ENCODE assay signal across 8 mouse cellular contexts in the genomic region with DNA sequence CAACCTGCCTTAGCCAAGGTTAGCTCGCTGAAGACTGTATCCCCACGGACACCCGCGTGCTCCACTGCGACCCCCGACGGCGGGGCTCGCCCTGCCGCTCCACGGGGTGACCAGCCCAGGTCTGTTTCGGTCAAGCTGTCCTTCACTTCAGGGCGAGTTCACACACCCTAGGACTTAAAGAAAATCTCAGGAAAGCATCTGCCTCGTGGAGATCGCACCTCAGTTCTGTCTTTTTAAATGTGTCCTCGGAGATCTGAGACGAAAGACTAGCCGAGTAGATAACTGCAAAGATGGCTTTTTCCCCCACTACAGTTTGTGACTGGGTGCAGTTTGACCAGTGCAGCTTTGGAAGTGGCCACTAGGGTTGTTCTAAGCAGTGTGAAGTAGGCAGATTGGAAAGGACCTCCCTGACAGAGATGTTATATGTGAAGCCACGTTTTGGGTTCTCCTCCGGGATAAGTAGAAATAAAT. TPM values are rescaled to one million over a fixed set of nuclear protein-coding genes. Genes with fewer than 3 reads are reported as not detected.
DNase-seq lines count a peak whose midpoint lies in the region; ATAC-seq and TF ChIP-seq lines count a peak whose summit lies in the region.

No protein-coding gene starts in this region.

- peak overlapping the region; percentile 85 for H3K4me3 ChIP-seq in E14TG2a.4 (replicated peaks; ENCODE audit: low read length)
- H3K4me3 ChIP-seq in brown adipose tissue, adult 24 weeks (ENCODE audit: insufficient read depth, low read depth, low read length) = peak overlapping the region; percentile 81
- H3K4me3 ChIP-seq in forebrain, embryonic 14.5 days (ENCODE audit: low read depth, low read length) = peak overlapping the region; percentile 66
- H3K4me3 ChIP-seq in liver, embryonic 14.5 days (ENCODE audit: insufficient read depth in 1 of 2, low read depth in 2 of 2, low read length in 2 of 2) = peak overlapping the region; percentile 63 to 70
- peak overlapping the region; percentile 77 for H3K4me3 ChIP-seq in stomach, embryonic 15.5 days (replicated peaks)

- peak; percentile 41 for TF ChIP-seq CTCF in E14TG2a.4 (conservative IDR thresholded peaks at IDR 0.05; ENCODE audit: low read length)
- TF ChIP-seq CTCF in liver, embryonic 14.5 days (IDR thresholded peaks at IDR 0.05; ENCODE audit: low read depth) = peak; percentile 56

- H3K27me3 ChIP-seq in E14TG2a.4 (ENCODE audit: insufficient read depth, low read length) = peaks cover 3% of the 10 kb centered on the region; the same call in 1 of the 2 replicates
- H3K27me3 ChIP-seq in forebrain, embryonic 14.5 days (replicated peaks; ENCODE audit: control insufficient read depth, insufficient read depth, low read length) = no peaks in the 10 kb centered on the region
- no peaks in the 10 kb centered on the region for H3K27me3 ChIP-seq in liver, embryonic 14.5 days (ENCODE audit: control insufficient read depth, insufficient read depth, low read length)
- H3K27me3 ChIP-seq in stomach, embryonic 15.5 days (replicated peaks) = no peaks in the 10 kb centered on the region

- peak overlapping the region; percentile 75 for H3K9ac ChIP-seq in forebrain, embryonic 14.5 days (ENCODE audit: low read length)
- peak overlapping the region; percentile 60 for H3K9ac ChIP-seq in liver, embryonic 14.5 days (replicated peaks)
- H3K9ac ChIP-seq in stomach, embryonic 15.5 days = peak overlapping the region; percentile 65; the same call in 1 of the 2 replicates

- 0 out of 2 replicates have a peak overlapping the region, but pooled peaks have one; percentile 6 for H3K27ac ChIP-seq in brown adipose tissue, adult 24 weeks (replicated peaks; ENCODE audit: low read depth, low read length)
- H3K27ac ChIP-seq in forebrain, embryonic 14.5 days (ENCODE audit: low read depth, low read length) = 0 out of 2 replicates have a peak overlapping the region, but pooled peaks have one; percentile 48
- H3K27ac ChIP-seq in liver, embryonic 14.5 days = no peak overlapping the region
- no peak overlapping the region; the same call in 1 of the 2 replicates for H3K27ac ChIP-seq in stomach, embryonic 15.5 days

- H3K36me3 ChIP-seq in E14TG2a.4 (ENCODE audit: insufficient read depth, low read length) = no peaks in the 10 kb centered on the region
- H3K36me3 ChIP-seq in forebrain, embryonic 14.5 days (ENCODE audit: control insufficient read depth, insufficient read depth, low read length) = no peaks in the 10 kb centered on the region
- H3K36me3 ChIP-seq in liver, embryonic 14.5 days (replicated peaks; ENCODE audit: control insufficient read depth, insufficient read depth, low read depth) = no peaks in the 10 kb centered on the region
- no peaks in the 10 kb centered on the region for H3K36me3 ChIP-seq in stomach, embryonic 15.5 days

- H3K4me1 ChIP-seq in E14TG2a.4 (replicated peaks; ENCODE audit: low read depth, low read length) = peaks cover 12% of the 10 kb centered on the region
- peaks cover 4% of the 10 kb centered on the region; the same call in 1 of the 2 replicates for H3K4me1 ChIP-seq in brown adipose tissue, adult 24 weeks (ENCODE audit: control insufficient read depth, insufficient read depth, insufficient read length, low read length)
- H3K4me1 ChIP-seq in forebrain, embryonic 14.5 days (ENCODE audit: control insufficient read depth, insufficient read depth, low read length) = peaks cover 5% of the 10 kb centered on the region
- peaks cover 0 to 9% of the 10 kb centered on the region in 2 experiments; a peak in 2 of 4 replicates for H3K4me1 ChIP-seq in liver, embryonic 14.5 days (replicated peaks; ENCODE audit: control insufficient read depth in 2 of 2, insufficient read depth in 2 of 2, low read length in 1 of 2)
- peaks cover 4% of the 10 kb centered on the region; the same call in 1 of the 2 replicates for H3K4me1 ChIP-seq in stomach, embryonic 15.5 days

- 2% methylated on average over 20 of the region's 20 CpGs for WGBS in forebrain, embryonic 14.5 days
- whole genome bisulfite sequencing in liver, embryonic 14.5 days (ENCODE audit: insufficient replicate concordance) = 2% methylated on average over 20 of the region's 20 CpGs
- WGBS in stomach, embryonic 15.5 days = 2% methylated on average over 20 of the region's 20 CpGs

- peak; percentile 70 for DNase-seq in forebrain, embryonic 14.5 days (ENCODE audit: low spot score)
- peak; percentile 70 to 77 for DNase-seq in heart, postnatal 10 days
- peak; percentile 72 to 75 for DNase-seq in kidney, postnatal 36 days
- peak; percentile 31 to 47 (median 38) for DNase-seq in liver, embryonic 14.5 days (ENCODE audit: low read depth in 3 of 3, low spot score in 3 of 3)
- peak; percentile 56 to 59 for DNase-seq in natural killer cell, adult 2 months (ENCODE audit: low spot score in 2 of 2)

- H3K4me2 ChIP-seq in forebrain, embryonic 14.5 days (ENCODE audit: low read length) = peak overlapping the region; percentile 78
- H3K4me2 ChIP-seq in liver, embryonic 14.5 days (ENCODE audit: low read depth) = peak overlapping the region; percentile 82
- H3K4me2 ChIP-seq in stomach, embryonic 15.5 days = peak overlapping the region; percentile 90

- no peaks in the 10 kb centered on the region for H3K9me3 ChIP-seq in E14TG2a.4 (ENCODE audit: low read length)
- H3K9me3 ChIP-seq in forebrain, embryonic 14.5 days (replicated peaks; ENCODE audit: control insufficient read depth, low read length) = no peaks in the 10 kb centered on the region
- H3K9me3 ChIP-seq in liver, embryonic 14.5 days (ENCODE audit: control insufficient read depth, low read length) = no peaks in the 10 kb centered on the region
- no peaks in the 10 kb centered on the region for H3K9me3 ChIP-seq in stomach, embryonic 15.5 days

- no peak for TF ChIP-seq EP300 in liver, embryonic 14.5 days (IDR thresholded peaks at IDR 0.05; ENCODE audit: low read depth)

- intact Hi-C loops in heart, postnatal 10 days (cut with DNase I) = loop anchor here (10.0 kb wide), 1 partner anchor 224 kb away; no protein-coding TSS in a partner anchor

- peak; percentile 35; the same call in 1 of the 2 replicates for ATAC-seq in forebrain, embryonic 14.5 days
- ATAC-seq in liver, embryonic 14.5 days (ENCODE audit: insufficient read depth) = peak; percentile 50
- peak; percentile 53 for ATAC-seq in stomach, embryonic 15.5 days (ENCODE audit: insufficient read depth, low FRiP score, low read depth)

RNA-seq across cellular contexts. Expression of gene Prkn, which starts 0.6 kb away (rescaled TPM):
- polyA plus RNA-seq in brown adipose tissue, adult 24 weeks (2012; ENCODE audit: insufficient read depth, insufficient read length, missing spikeins) = 6.3 and 7.2 TPM in 2 replicates
- 1.6 and 2.0 TPM in 2 replicates for polyA plus RNA-seq in forebrain, embryonic 14.5 days (2014; fragmentation: Nextera tagmentation; extraction: Ambion mirVana)
- 10 to 100 TPM in 1 of 2 experiments, 1 to 10 TPM in 1; 9.1 to 11.0 TPM for total RNA-seq in heart, postnatal 10 days (2021)
- 0.17 and 0.19 TPM in 2 replicates for polyA plus RNA-seq in liver, embryonic 14.5 days (2012; rRNA removed)
- 0.30 and 0.61 TPM in 2 replicates for polyA plus RNA-seq in liver, embryonic 14.5 days (2014; fragmentation: Nextera tagmentation; extraction: Ambion mirVana)
- polyA plus RNA-seq in stomach, embryonic 15.5 days (2015; fragmentation: Nextera tagmentation; extraction: Ambion mirVana) = 2.0 and 2.3 TPM in 2 replicates

RNA-seq across cellular contexts. Expression of gene Pacrg, which starts 0.7 kb away (rescaled TPM):
- polyA plus RNA-seq in brown adipose tissue, adult 24 weeks (2012; ENCODE audit: insufficient read depth, insufficient read length, missing spikeins) = 1.6 TPM in 1 of 2 replicates, not detected in the other
- polyA plus RNA-seq in forebrain, embryonic 14.5 days (2014; fragmentation: Nextera tagmentation; extraction: Ambion mirVana) = 7.8 and 10.1 TPM in 2 replicates
- total RNA-seq in heart, postnatal 10 days (2021) = 1 to 10 TPM in 1 of 2 experiments, under 1 TPM in 1; 0.60 to 1.5 TPM
- polyA plus RNA-seq in liver, embryonic 14.5 days (2012; rRNA removed) = 0.04 TPM in 1 of 2 replicates, not detected in the other
- polyA plus RNA-seq in liver, embryonic 14.5 days (2014; fragmentation: Nextera tagmentation; extraction: Ambion mirVana) = not detected in 2 replicates
- 1.0 and 2.0 TPM in 2 replicates for polyA plus RNA-seq in stomach, embryonic 15.5 days (2015; fragmentation: Nextera tagmentation; extraction: Ambion mirVana)

Comparison
In these comparisons a context has a peak if more than half of its experiments do, and no peak if none do; other contexts are left out.
1. H3K27ac ChIP-seq: peak in brown adipose tissue, adult 24 weeks (single experiment) and forebrain, embryonic 14.5 days (single experiment); none in liver, embryonic 14.5 days (single experiment) and stomach, embryonic 15.5 days (single experiment).
2. Peak in every context shown above with its lines, with median percentiles within 50 percentile points of each other: H3K4me3 ChIP-seq, ATAC-seq, DNase-seq, H3K4me2 ChIP-seq and H3K9ac ChIP-seq.